Mouse (Mus musculus) lung, postnatal 0 days (tissue): ENCODE results near the gene Mtx2.

Experiments used
- CTCF ChIP-seq: IDR thresholded peaks from 2 replicates; pipeline ENCODE4 v1.5.1; 2016; ENCODE audit warnings: antibody characterized with exemption, mild to moderate bottlenecking
- EP300 ChIP-seq: IDR thresholded peaks from 2 replicates; pipeline ENCODE4 v1.6.1; 2016; ENCODE audit warnings: antibody characterized with exemption, mild to moderate bottlenecking, control low read depth

GRCm38 (mm10) chr2:74795531-74795930 lies 30.1 kb upstream of the Mtx2 start:
- no peak for TF ChIP-seq CTCF
- TF ChIP-seq EP300: no peak
